Mouse (Mus musculus) heart, adult 8-10 months (tissue): ENCODE results near the gene Sh3pxd2a. TPM values are rescaled to one million over a fixed set of nuclear protein-coding genes. Genes with fewer than 3 reads are reported as not detected.

ENCODE experiments used
- DNase-seq: peaks from one replicate; pipeline ENCODE4 v3.0.0; 2022; ENCODE audit warnings: low spot score
- total RNA-seq, 4 experiments: library from RNA; stranded (reverse); gene quantifications; 2 replicates each; pipeline ENCODE4 v1.2.4; 2022

Gene Sh3pxd2a
- total RNA-seq, 4 experiments from 2014 or later, result 40.6 to 54.7 (median 46.2) TPM

- DNase-seq, result peak; percentile 84
These were observed 6.3 kb downstream of the Sh3pxd2a start for GRCm38 (mm10) chr19:47457711-47458503.

GRCm38 (mm10) chr19:47456021-47456420 is 8.2 kb downstream of the Sh3pxd2a start:
- DNase-seq, result no peak

GRCm38 (mm10) chr19:47455001-47455755 is 9.0 kb downstream of the Sh3pxd2a start:
- DNase-seq, result peak; percentile 71

DNA sequence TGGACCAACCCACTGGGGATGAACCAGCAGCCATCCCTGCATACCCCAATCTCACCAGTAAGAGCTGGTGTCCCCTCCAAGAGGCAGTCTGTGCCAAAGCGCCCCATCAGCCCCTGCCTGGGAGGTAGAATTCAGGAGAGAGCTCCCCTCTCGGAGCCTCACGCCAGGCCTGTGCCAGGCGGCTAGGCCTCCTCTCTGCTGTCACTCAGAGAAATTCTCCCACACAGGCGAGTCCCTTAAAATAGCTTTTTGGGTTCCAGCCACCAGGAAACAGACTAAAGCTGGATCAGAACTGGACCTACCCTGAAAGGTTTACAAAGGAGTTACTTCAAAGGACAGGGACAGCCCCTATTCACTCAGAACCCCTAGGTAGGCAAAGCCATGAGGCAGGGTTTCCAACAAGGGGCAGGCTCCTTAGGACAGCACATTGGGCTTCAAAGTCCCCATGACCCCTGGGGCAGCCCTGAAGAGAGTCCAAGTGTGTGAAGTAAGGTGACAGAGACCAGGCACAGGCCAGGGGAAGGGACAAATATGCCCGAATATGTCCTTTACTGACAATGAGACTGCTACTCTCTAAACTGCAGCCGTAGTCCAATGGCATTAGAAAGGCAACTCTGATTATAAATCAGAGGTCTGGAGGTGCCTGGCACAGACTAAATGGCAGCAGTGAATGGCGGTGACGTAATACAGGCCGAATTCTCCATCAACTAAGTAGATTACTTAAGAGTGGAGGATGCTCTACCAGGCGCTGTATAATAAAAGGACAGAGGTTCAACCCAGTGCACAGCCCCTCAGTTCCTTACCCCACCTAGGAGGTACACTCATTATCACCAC is 9.8 kb downstream of the Sh3pxd2a start:
- DNase-seq, result peak; percentile 81

DNA sequence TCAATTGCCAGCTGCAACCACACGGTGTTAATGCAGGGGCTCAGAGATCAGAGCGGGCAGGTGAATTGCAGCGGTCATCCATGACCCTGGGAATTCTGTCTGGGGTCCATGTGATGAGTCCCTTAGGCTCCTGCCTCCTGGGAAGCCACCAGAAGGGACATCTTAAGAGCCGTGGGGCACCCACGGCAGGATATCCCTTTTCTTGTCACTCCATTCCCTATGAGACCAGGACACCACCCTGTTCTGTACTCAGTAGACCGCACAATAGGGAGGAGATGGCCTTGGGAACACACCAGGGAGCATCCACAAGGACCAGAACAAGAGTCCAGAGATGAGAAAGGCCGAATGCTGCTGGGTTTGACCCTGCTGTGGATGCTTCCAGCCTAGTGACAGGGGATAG is 10.8 kb downstream of the Sh3pxd2a start:
- DNase-seq, result no peak

GRCm38 (mm10) chr19:47452682-47453081 is 11.5 kb downstream of the Sh3pxd2a start:
- DNase-seq, result peak; percentile 85

- peak; percentile 75 for DNase-seq
These were observed 12.0 kb downstream of the Sh3pxd2a start for GRCm38 (mm10) chr19:47452211-47452610.

DNA sequence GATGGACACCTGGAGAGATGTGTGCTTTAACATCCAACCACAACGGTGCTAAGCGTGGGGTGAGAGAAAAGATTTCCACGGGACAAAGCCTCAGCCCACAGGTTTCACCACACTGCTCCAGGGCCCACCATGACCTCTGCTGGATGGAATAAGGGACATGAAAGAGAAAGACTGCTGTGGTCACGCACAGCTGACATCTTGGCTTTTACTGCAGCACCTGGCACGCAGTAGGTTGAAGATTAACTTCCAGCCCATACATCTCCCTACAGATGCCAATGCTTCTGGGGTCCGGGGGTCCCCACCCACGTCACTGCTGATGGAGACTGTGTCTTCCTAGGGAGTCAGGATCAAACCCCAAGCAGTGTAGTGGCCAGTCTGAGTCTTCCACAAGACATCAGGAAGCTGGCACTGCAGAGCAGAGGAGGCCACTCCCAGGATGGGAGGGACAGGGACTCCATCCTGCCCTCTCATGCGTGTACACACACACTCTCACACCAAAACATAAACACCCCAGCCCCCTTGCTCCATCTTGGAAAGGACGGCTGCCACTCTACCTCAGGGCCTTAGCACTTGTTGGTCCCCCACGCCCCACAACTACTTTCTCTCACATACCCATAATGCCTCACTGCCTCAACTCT is 12.6 kb downstream of the Sh3pxd2a start:
- no peak for DNase-seq

DNA sequence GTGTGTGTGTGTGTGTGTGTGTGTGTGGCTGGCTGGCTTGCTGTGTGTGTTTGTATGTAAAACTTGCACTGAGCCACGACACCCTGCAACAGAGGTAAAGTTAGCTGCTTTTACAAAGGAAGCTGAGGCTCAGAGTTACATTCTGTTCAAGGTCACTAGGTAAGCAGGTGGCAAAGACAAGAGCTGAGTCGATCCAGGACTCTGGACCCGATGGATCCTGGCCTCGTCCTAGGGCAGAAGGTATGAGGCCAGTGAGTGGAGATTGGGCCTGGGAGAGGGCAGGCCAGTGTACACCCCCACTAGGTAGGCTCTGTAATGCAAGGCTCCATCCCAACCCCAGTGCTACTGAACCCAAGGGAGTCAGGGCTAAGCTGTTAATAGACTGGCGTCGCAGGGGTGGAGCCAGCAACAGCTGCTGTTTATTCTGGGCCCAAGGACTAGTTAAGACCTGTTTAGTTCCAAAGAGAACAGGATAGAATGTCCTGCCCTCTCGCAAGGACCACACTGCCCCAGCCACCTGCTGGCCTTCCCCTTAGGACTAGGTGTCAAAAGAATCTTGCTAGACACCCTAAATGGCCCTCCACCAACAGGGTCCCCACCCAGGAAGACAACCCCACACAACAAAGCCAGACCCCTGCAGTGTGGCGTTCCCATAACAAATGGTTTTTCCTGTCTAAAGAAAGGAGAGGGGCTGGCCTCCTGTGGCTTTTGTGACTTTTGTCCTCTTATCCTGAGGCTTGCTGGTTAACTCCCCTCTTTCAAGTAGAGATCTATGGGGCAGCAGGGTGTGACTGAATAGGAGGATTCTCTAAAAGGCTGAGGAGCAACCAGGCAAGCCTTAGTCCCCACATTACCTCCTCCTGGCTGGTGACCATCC is 13.7 kb downstream of the Sh3pxd2a start:
- DNase-seq, result no peak

- DNase-seq, result no peak
These were observed 14.5 kb downstream of the Sh3pxd2a start for GRCm38 (mm10) chr19:47449513-47450227.

DNA sequence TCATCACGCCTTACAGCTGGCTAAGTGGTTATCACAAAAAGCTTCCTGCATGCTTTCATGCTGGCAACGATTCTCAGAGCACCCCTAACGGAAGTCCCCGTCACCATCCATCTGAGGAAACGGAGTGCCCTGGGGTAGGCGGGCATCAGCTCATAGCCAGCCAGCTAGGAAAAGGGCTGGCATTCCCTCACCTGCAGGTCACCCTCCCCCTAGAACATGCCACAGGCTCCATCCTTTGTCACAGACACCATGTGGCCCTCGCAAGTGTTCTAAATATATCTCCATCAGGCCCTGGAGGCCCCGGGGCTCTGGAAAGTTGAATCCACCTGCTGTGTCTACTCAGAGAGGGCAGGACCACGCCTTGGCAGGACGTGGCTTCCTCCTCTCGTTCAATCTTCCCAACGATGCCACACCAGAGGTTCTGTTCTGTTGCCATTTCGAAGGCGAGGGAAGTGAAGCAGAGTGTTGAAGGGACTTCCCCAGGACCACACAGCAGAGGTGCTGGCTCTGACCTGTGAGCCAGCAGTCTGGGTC is 15.5 kb downstream of the Sh3pxd2a start:
- peak; percentile 58 for DNase-seq

DNA sequence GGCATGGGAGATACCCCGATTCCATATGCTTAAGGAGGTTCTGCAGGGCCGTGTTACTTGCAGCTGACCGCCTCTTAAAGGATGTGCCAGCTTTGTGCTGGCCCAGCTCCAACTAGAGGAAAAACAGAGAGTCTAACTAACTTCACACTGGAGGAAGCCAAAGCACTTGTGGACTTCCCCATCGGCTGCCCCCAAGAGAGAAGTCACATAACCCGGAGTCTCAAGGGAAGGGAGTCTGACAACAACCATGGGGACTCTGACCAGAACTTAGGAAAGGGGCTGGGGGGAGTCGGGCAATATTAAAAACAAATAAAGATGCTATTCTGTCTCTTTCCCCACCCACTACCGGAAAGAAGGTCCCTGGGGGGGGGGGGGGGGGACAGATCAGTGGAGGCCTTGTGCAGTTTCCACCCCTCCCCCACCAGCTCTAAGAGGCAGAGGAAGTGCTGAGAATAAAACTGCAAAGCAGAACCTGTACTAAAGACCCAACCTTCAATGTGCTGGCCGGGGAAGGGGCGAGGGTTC is 17.3 kb downstream of the Sh3pxd2a start:
- DNase-seq, result peak; percentile 77

- DNase-seq, result no peak
These were observed 18.1 kb downstream of the Sh3pxd2a start for GRCm38 (mm10) chr19:47446130-47446529.

GRCm38 (mm10) chr19:47445726-47446125 is 18.5 kb downstream of the Sh3pxd2a start:
- DNase-seq, result no peak

GRCm38 (mm10) chr19:47444488-47444887 is 19.7 kb downstream of the Sh3pxd2a start:
- DNase-seq, result no peak

DNA sequence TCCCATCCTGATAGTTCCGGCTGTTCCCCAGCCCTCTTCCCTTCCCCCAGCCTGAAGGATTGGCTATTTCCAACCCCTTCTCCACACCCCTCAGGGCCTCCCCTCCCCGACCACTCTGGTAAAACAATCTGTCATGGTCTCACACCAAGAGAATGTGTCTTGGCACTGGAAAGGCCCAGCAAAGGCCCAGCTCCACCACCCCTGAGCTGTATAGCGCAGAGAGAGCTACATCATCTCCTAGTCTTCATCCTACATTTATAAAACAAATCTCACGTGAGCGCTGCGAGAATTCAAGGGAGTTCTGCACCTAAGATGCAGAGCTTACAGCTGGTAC is 21.9 kb downstream of the Sh3pxd2a start:
- DNase-seq, result no peak

- DNase-seq, result no peak
These were observed 22.5 kb downstream of the Sh3pxd2a start for GRCm38 (mm10) chr19:47441541-47442293.

GRCm38 (mm10) chr19:47440967-47441366 is 23.2 kb downstream of the Sh3pxd2a start:
- DNase-seq, result no peak

DNA sequence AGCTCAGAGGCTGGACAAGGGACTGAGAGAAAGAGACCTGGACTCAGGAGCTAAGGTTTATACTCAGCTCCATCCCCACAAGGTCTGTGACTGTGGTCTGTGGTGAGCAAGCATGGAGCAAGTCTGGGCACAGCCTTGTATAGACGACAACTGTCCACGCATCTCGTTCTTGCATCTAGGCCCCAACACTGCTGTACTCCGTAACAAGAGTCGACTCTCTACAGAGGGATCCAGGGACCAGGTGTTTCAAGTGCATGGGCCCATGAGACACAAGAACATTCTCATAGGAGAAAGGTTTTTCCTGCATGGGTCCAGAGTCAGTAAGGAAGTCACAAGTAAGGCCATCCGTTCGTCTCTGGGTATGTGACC is 23.8 kb downstream of the Sh3pxd2a start:
- DNase-seq, result no peak
